30 mouse cellular contexts compared by ENCODE assay signal in the genomic region with DNA sequence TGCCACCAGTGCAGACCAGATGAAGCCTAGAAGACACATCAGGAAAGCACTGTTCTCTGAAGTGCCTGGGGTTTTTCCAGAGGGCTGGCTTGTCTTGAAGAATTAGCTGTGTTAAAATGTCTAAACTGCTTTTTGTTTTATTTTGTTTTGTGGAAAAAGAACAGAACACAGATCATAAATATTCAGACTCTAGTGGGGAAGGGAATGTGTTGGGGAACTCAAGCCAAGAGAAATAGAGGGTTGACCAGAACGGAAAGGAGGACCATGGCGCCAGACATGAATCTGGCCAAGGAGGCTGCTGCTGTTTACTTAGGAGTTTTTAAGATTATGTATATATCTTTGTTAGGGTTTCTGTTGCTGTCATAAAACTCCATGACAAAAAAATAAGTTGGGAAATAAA.
DNase-seq lines count a peak whose midpoint lies in the region; ATAC-seq lines count a peak whose summit lies in the region.
"Had no signal": no experiment of that assay in that cellular context is flagged by ENCODE, and none has a peak within 500 bp of the region (broad histone marks: within the 10 kb centered on the region; RNA-seq: fewer than 3 reads in every experiment).

No protein-coding gene starts in this region.

- no peaks in the 10 kb centered on the region for H3K9me3 ChIP-seq in lung, embryonic 16.5 days (ENCODE audit: control insufficient read depth, low read length)
- no peaks in the 10 kb centered on the region for H3K9me3 ChIP-seq in kidney, embryonic 16.5 days (ENCODE audit: low read length)
- H3K9me3 ChIP-seq: embryonic facial prominence, embryonic 12.5 days; heart, embryonic 10.5 days; heart, embryonic 15.5 days; hindbrain, embryonic 12.5 days; limb, embryonic 13.5 days; midbrain, embryonic 13.5 days had no signal

- H3K4me3 ChIP-seq in lung, embryonic 16.5 days (ENCODE audit: low read length), result no peak overlapping the region
- no peak overlapping the region for H3K4me3 ChIP-seq in kidney, embryonic 16.5 days (ENCODE audit: low read length)
- H3K4me3 ChIP-seq: embryonic facial prominence, embryonic 12.5 days; heart, embryonic 10.5 days; heart, embryonic 15.5 days; hindbrain, embryonic 12.5 days; left cerebral cortex, adult 2 months; limb, embryonic 13.5 days; midbrain, embryonic 13.5 days had no signal

- H3K4me2 ChIP-seq in lung, embryonic 16.5 days (ENCODE audit: low read depth, low read length), result no peak overlapping the region
- no peak overlapping the region for H3K4me2 ChIP-seq in kidney, embryonic 16.5 days (replicated peaks; ENCODE audit: low read depth, low read length)
- H3K4me2 ChIP-seq: embryonic facial prominence, embryonic 12.5 days; heart, embryonic 15.5 days; hindbrain, embryonic 12.5 days; limb, embryonic 13.5 days; liver, embryonic 11.5 days; midbrain, embryonic 13.5 days had no signal

- no peak overlapping the region for H3K9ac ChIP-seq in lung, embryonic 16.5 days (ENCODE audit: low read length)
- H3K9ac ChIP-seq in kidney, embryonic 16.5 days (replicated peaks; ENCODE audit: low read length), result no peak overlapping the region
- H3K9ac ChIP-seq: embryonic facial prominence, embryonic 12.5 days; heart, embryonic 15.5 days; hindbrain, embryonic 12.5 days; limb, embryonic 13.5 days; midbrain, embryonic 13.5 days had no signal

- ATAC-seq in lung, embryonic 16.5 days (ENCODE audit: low read depth), result peak; percentile 65; the same call in 1 of the 2 replicates
- no peak for ATAC-seq in kidney, embryonic 16.5 days (ENCODE audit: low FRiP score, low TSS enrichment)
- ATAC-seq: CD4-positive, CD25-positive, alpha-beta regulatory T cell, adult 4 months; forebrain, embryonic 14.5 days; intestine, embryonic 16.5 days; midbrain, embryonic 13.5 days had no signal

- no peaks in the 10 kb centered on the region for H3K4me1 ChIP-seq in lung, embryonic 16.5 days (replicated peaks; ENCODE audit: control insufficient read depth, insufficient read depth, low read length)
- no peaks in the 10 kb centered on the region for H3K4me1 ChIP-seq in kidney, embryonic 16.5 days (ENCODE audit: insufficient read depth, low read length)
- H3K4me1 ChIP-seq: embryonic facial prominence, embryonic 12.5 days; heart, embryonic 15.5 days; limb, embryonic 13.5 days had no signal

- H3K36me3 ChIP-seq in lung, embryonic 16.5 days (ENCODE audit: control insufficient read depth, insufficient read depth, low read length), result no peaks in the 10 kb centered on the region
- no peaks in the 10 kb centered on the region for H3K36me3 ChIP-seq in kidney, embryonic 16.5 days (ENCODE audit: insufficient read depth, low read length)
- H3K36me3 ChIP-seq: embryonic facial prominence, embryonic 12.5 days; heart, embryonic 10.5 days; heart, embryonic 15.5 days; hindbrain, embryonic 12.5 days; limb, embryonic 13.5 days; midbrain, embryonic 13.5 days had no signal

- no peak for DNase-seq in lung, adult 18-20 months
- peak; percentile 20 for DNase-seq in kidney, adult 9 months
- DNase-seq in kidney, postnatal 4 days, result peak; percentile 47 to 54
- DNase-seq in spleen, postnatal 4 days (ENCODE audit: low spot score in 2 of 2), result no peak
- no peak for DNase-seq in left cerebral cortex, adult 11 months (ENCODE audit: low spot score)
- DNase-seq: adrenal gland, postnatal 25 days; cerebellum, adult 11-12 months; cerebellum, adult 9-11 months; embryo, embryonic 11 days; gastrocnemius, postnatal 14 days; heart, postnatal 36 days; layer of hippocampus, adult 9-11 months; right cerebral cortex, postnatal 25 days; thymus, adult 18-20 months; thymus, postnatal 4 days had no signal

- no peak overlapping the region for H3K27ac ChIP-seq in lung, embryonic 16.5 days (ENCODE audit: low read length)
- H3K27ac ChIP-seq in kidney, embryonic 16.5 days (ENCODE audit: low read length), result peak overlapping the region; percentile 14; the same call in 1 of the 2 replicates
- H3K27ac ChIP-seq: embryonic facial prominence, embryonic 12.5 days; heart, embryonic 10.5 days; heart, embryonic 15.5 days; hindbrain, embryonic 12.5 days; left cerebral cortex, adult 2 months; limb, embryonic 13.5 days; macrophage; midbrain, embryonic 13.5 days; stomach, postnatal 0 days had no signal

- H3K27me3 ChIP-seq in lung, embryonic 16.5 days (ENCODE audit: control insufficient read depth, insufficient read depth, low read depth, low read length), result no peaks in the 10 kb centered on the region
- no peaks in the 10 kb centered on the region for H3K27me3 ChIP-seq in kidney, embryonic 16.5 days (ENCODE audit: insufficient read depth, low read length)
- H3K27me3 ChIP-seq: embryonic facial prominence, embryonic 12.5 days; heart, embryonic 15.5 days; hindbrain, embryonic 12.5 days; limb, embryonic 13.5 days; midbrain, embryonic 13.5 days had no signal

- 63% methylated on average over 2 of the region's 2 CpGs for WGBS in lung, embryonic 16.5 days
- WGBS in kidney, embryonic 16.5 days, result 73% methylated on average over 2 of the region's 2 CpGs

Comparison
In these comparisons a context has a peak if more than half of its experiments do, and no peak if none do; other contexts are left out.
1. DNase-seq: peak in kidney, adult 9 months (single experiment) and kidney, postnatal 4 days (2 of 2); none in lung, adult 18-20 months (0 of 2), spleen, postnatal 4 days (0 of 2) and left cerebral cortex, adult 11 months (single experiment).